Mouse (Mus musculus) heart, adult 2 months (tissue): Measurements from ENCODE around the gene Fam3c. TPM values are rescaled to one million over a fixed set of nuclear protein-coding genes. Genes with fewer than 3 reads are reported as not detected.
A peak's percentile ranks its signal among the peaks of the same experiment; 100 is the strongest.

Experiments
- DNase-seq, 2 experiments: peaks; one replicate each; pipeline ENCODE4 v3.0.0; 2021
- H3K27ac ChIP-seq: fragments of 200-600 bp; 2 replicates; pipeline ENCODE4 v1.8.1; 2022
- H3K27me3 ChIP-seq: fragments of 200-500 bp; 2 replicates; pipeline ENCODE4 v1.6.1; 2012; ENCODE audit warnings: mild to moderate bottlenecking, low read length, inconsistent platforms, mixed read lengths; ENCODE audit not compliant: control insufficient read depth, insufficient read depth
- H3K36me3 ChIP-seq: fragments of 200-500 bp; 2 replicates; pipeline ENCODE4 v1.6.1; 2012; ENCODE audit warnings: low read length, inconsistent platforms; ENCODE audit not compliant: control insufficient read depth, insufficient read depth
- H3K4me1 ChIP-seq: fragments of 200-500 bp; 2 replicates; pipeline ENCODE4 v1.6.1; 2011; ENCODE audit warnings: low read length; ENCODE audit not compliant: control insufficient read depth, insufficient read depth
- H3K4me3 ChIP-seq: fragments of 200-600 bp; 2 replicates; pipeline ENCODE4 v1.8.1; 2022
- H3K79me2 ChIP-seq: fragments of 200-500 bp; replicated peaks from 2 replicates; pipeline ENCODE4 v1.6.1; 2012; ENCODE audit warnings: mild to moderate bottlenecking, inconsistent platforms, low read length, moderate library complexity, mixed read lengths; ENCODE audit not compliant: control insufficient read depth, insufficient read depth
- H3K9ac ChIP-seq: fragments of 200-500 bp; 2 replicates; pipeline ENCODE4 v1.6.1; 2012; ENCODE audit warnings: low read depth, mild to moderate bottlenecking, control low read depth, inconsistent platforms, low read length, mixed read lengths
- CTCF ChIP-seq: fragments of 200-600 bp; IDR thresholded peaks from 2 replicates; pipeline ENCODE4 v1.8.1; 2022; ENCODE audit warnings: antibody characterized with exemption, mild to moderate bottlenecking, moderate library complexity
- EP300 ChIP-seq: fragments of 200-500 bp; IDR thresholded peaks from 2 replicates; pipeline ENCODE4 v1.6.1; 2011; ENCODE audit warnings: low read depth, low read length, control low read depth; ENCODE audit not compliant: insufficient read depth
- POLR2A ChIP-seq: fragments of 200-500 bp; IDR thresholded peaks from 2 replicates; pipeline ENCODE4 v1.6.1; 2011; ENCODE audit warnings: mild to moderate bottlenecking, low read depth, low read length, control low read depth; ENCODE audit not compliant: insufficient read depth
- WGBS: fragments of 180-500 bp; shearing (Covaris S2); methylation state at CpG from one replicate; pipeline ENCODE4 v1.1.7; 2018; 5-methylcytosine and 5-hydroxymethylcytosine counted together
- intact Hi-C: fragments of 180-260 bp; cut with DNase I; formaldehyde crosslinking; loops from one replicate; pipeline ENCODE4 v1.15.1; 2025
- polyA plus RNA-seq: library from polyadenylated mRNA; depleted of rRNA; stranded (reverse); fragments of >200 nt; gene quantifications from 2 replicates; pipeline ENCODE4 v1.2.3, GENCODE M21; 2012
- total RNA-seq, 2 experiments: library from RNA; stranded (reverse); gene quantifications; 2 replicates each; pipeline ENCODE4 v1.2.3; 2021

Fam3c gene
- total and polyA plus RNA-seq, 3 experiments: 3.4 to 27.4 (median 27.3) TPM

DNA sequence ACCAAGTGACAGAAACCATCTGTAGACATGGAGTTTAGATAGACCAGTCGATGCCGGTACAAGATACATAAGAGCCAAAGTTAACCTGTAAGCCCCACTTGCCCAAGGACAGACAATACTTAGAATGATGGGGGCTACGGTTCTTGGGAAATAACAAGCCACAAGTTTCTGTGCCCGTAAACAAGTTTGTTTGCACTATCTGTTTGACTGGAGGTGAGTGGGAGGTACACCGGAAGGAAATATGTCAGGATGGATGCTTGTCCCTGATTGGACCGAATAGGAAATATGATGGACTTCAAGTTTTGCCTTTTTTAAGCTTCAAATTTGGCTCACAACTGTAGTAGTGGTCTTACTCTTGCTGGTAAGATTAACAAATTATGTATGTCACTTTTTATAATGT lies 12.3 kb downstream of the Fam3c start:
- H3K4me3 ChIP-seq: no peak overlapping the region
- intact Hi-C loops: no loop called here
- H3K27ac ChIP-seq: peak overlapping the region; percentile 64
- peaks cover 4% of the 10 kb centered on the region; the same call in 1 of the 2 replicates for H3K4me1 ChIP-seq
- no peak overlapping the region for H3K9ac ChIP-seq
- no peaks in the 10 kb centered on the region for H3K27me3 ChIP-seq
- 78% methylated on average over 6 of the region's 6 CpGs for WGBS
- no peak for DNase-seq
- TF ChIP-seq CTCF (no peak), EP300 (no peak), POLR2A (no peak)
- no peaks in the 10 kb centered on the region; the same call in 1 of the 2 replicates for H3K36me3 ChIP-seq
- H3K79me2 ChIP-seq: peaks cover 1% of the 10 kb centered on the region

- no peaks in the 10 kb centered on the region; the same call in 1 of the 2 replicates for H3K36me3 ChIP-seq
- H3K79me2 ChIP-seq: peaks cover 1% of the 10 kb centered on the region
- TF ChIP-seq POLR2A (no peak), CTCF (no peak), EP300 (no peak)
- DNase-seq: no peak
- H3K4me3 ChIP-seq: no peak overlapping the region
- intact Hi-C loops: no loop called here
- H3K27ac ChIP-seq: peak overlapping the region; percentile 64
- no peak overlapping the region for H3K9ac ChIP-seq
- 95% methylated on average over 3 of the region's 3 CpGs for WGBS
- H3K27me3 ChIP-seq: no peaks in the 10 kb centered on the region
- peaks cover 4% of the 10 kb centered on the region; the same call in 1 of the 2 replicates for H3K4me1 ChIP-seq
Measured at GRCm38 (mm10) chr6:22343292-22343691, 12.8 kb downstream of the Fam3c start.

DNA sequence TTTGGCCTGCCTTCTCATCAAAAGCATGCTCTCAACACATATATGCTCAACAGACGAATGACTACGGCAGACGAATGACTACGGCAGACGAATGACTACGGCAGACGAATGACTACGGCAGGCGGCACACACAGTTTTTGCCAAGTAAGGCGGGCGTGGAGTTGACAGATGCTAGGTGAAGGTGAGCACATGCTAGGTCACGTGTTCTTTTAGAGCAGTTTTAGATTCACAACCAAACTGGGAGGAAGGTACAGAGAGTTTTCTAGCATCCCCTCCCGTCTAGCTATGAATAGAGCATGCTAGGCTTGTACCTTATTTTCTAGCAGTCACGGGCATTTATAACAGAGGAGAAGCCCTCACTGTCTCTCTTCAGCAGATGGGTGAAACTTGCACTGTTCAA lies 15.3 kb downstream of the Fam3c start:
- no peak for TF ChIP-seq CTCF
- no peak for TF ChIP-seq EP300
- no peak for TF ChIP-seq POLR2A
- DNase-seq: no peak
- H3K79me2 ChIP-seq: no peaks in the 10 kb centered on the region; the same call in 1 of the 2 replicates
- peak overlapping the region; percentile 59 for H3K27ac ChIP-seq
- H3K4me1 ChIP-seq: peaks cover 2% of the 10 kb centered on the region; the same call in 1 of the 2 replicates
- no peaks in the 10 kb centered on the region for H3K27me3 ChIP-seq
- H3K4me3 ChIP-seq: no peak overlapping the region
- no peak overlapping the region for H3K9ac ChIP-seq
- intact Hi-C loops: loop anchor here (2.0 kb wide), 1 partner anchor 14 kb away; no protein-coding TSS in a partner anchor
- WGBS: 97% methylated on average over 14 of the region's 14 CpGs
- no peaks in the 10 kb centered on the region for H3K36me3 ChIP-seq

DNA sequence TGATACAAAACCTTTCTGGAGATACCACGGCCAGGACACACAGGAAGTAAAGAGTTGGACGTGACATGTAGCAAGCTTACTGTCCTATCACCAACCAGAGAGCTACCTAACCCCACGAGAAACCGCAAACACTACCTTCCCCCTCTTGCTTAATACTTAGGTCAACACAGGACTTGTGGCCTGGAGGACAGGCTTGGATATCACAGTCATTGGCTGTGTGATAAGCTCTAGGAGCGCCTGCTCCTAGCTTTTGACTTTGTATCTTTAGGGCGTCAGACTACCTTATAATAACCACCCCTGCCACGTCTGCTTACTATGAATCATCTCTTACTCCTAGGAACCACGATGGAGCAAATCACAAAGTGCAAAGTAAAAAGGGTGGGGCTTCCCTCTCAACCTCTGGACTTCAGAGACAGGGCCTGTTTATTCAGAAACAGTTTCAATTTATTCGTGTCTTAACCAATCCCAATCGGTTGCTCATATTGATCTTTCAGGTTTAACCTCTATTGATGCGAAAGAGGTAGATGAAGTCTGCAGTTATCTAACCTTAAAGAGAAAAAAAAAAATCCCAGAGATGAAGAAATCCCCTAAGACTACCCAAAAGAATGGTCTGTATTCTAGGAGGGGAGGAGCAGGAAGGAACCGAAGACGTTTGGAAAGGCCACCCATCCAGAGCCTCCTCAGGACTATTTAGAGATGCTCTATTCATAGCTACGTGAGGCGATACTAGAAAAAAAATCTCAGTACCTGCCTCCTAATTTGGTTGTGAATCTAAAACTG lies 16.1 kb downstream of the Fam3c start:
- no peak for TF ChIP-seq CTCF
- TF ChIP-seq POLR2A: no peak
- no peak for TF ChIP-seq EP300
- intact Hi-C loops: loop anchor here (2.0 kb wide), 1 partner anchor 15 kb away; no protein-coding TSS in a partner anchor
- Histone ChIP-seq H3K36me3 (no peaks in the 10 kb centered on the region), H3K27me3 (no peaks in the 10 kb centered on the region), H3K79me2 (no peaks in the 10 kb centered on the region; the same call in 1 of the 2 replicates), H3K9ac (no peak overlapping the region), H3K27ac (peak overlapping the region; percentile 73), H3K4me3 (no peak overlapping the region), H3K4me1 (peaks cover 2% of the 10 kb centered on the region; the same call in 1 of the 2 replicates)
- DNase-seq: no peak
- WGBS: 72% methylated on average over 15 of the region's 15 CpGs

GRCm38 (mm10) chr6:22332548-22332947 lies 23.5 kb downstream of the Fam3c start:
- no peaks in the 10 kb centered on the region for H3K79me2 ChIP-seq
- H3K27ac ChIP-seq: no peak overlapping the region
- intact Hi-C loops: no loop called here
- H3K27me3 ChIP-seq: no peaks in the 10 kb centered on the region
- H3K4me1 ChIP-seq: no peaks in the 10 kb centered on the region
- no peaks in the 10 kb centered on the region for H3K36me3 ChIP-seq
- H3K4me3 ChIP-seq: no peak overlapping the region
- no peak for TF ChIP-seq POLR2A
- no peak for TF ChIP-seq EP300
- TF ChIP-seq CTCF: no peak
- DNase-seq: no peak
- no peak overlapping the region for H3K9ac ChIP-seq
- WGBS: 92% methylated on average over 2 of the region's 2 CpGs

GRCm38 (mm10) chr6:22330169-22330960 lies 25.7 kb downstream of the Fam3c start:
- Histone ChIP-seq H3K27me3 (no peaks in the 10 kb centered on the region), H3K36me3 (no peaks in the 10 kb centered on the region), H3K4me1 (no peaks in the 10 kb centered on the region), H3K9ac (no peak overlapping the region), H3K79me2 (no peaks in the 10 kb centered on the region), H3K27ac (no peak overlapping the region; the same call in 1 of the 2 replicates), H3K4me3 (no peak overlapping the region)
- DNase-seq: no peak
- intact Hi-C loops: no loop called here
- 75% methylated on average over 13 of the region's 13 CpGs for WGBS
- TF ChIP-seq POLR2A: no peak
- TF ChIP-seq EP300: no peak
- TF ChIP-seq CTCF: no peak
